Mouse (Mus musculus): ENCODE measurements at regions not wholly inside any gene's neighbourhood (a gene's known extent, or its start where the extent isn't known, plus 50 kb on each side); places are given as distances from the start of the nearest gene placed in this dataset.

DNA sequence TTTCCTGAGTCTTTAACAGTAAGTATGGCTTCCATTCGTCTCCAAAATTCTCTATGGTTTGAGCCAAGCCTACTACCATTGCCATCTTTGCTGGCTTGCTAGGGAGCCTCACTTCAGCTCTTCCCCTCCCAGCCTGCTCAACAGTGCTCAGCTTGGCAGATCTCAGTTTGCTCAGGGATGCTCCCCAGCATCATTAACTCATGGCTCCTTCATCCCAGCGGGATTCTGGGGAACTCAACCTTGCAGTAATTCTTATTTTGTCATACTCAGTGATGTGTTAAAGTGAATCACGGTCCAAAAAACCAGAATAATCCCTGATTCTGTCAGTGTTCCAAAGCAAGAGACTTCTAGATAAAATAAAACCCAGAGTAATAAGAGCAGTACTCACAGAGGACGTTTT lies 346.6 kb upstream of the 5930422O12Rik start:
- intact Hi-C loops (cut with DNase I): no loop called here
- no peak for DNase-seq (ENCODE audit: low spot score in 2 of 2)

GRCm38 (mm10) chr8:33085461-33085860 lies 343.0 kb upstream of the 5930422O12Rik start:
- intact Hi-C loops (cut with DNase I): no loop called here
- DNase-seq (ENCODE audit: low spot score in 2 of 2): no peak

DNA sequence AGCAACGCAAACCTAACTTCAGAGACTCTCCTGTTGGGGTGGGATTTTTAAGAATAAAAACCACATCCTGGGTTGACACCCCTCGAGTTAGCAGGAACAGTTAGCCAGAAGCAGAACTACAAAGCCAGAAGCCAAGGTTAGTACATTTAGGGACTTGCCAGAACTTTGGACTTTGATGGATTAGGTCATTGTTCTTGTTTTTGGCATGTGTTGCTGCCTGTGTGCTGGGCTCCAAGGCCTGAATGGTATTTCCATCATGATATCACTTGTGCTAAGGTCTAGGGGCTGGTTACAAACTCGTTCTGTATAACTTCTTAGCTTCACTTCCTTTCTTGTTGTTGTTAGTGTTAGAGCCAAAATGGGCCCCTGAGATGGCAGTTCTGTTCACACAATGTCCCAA lies 338.8 kb upstream of the 5930422O12Rik start:
- DNase-seq (ENCODE audit: low spot score in 2 of 2): no peak
- intact Hi-C loops (cut with DNase I): no loop called here

GRCm38 (mm10) chr8:33108914-33109313 lies 319.6 kb upstream of the 5930422O12Rik start:
- DNase-seq (ENCODE audit: low spot score in 2 of 2): no peak
- intact Hi-C loops (cut with DNase I): no loop called here

GRCm38 (mm10) chr8:33115271-33116236 lies 313.0 kb upstream of the 5930422O12Rik start:
- intact Hi-C loops (cut with DNase I): no loop called here
- DNase-seq (ENCODE audit: low spot score in 2 of 2): no peak

DNA sequence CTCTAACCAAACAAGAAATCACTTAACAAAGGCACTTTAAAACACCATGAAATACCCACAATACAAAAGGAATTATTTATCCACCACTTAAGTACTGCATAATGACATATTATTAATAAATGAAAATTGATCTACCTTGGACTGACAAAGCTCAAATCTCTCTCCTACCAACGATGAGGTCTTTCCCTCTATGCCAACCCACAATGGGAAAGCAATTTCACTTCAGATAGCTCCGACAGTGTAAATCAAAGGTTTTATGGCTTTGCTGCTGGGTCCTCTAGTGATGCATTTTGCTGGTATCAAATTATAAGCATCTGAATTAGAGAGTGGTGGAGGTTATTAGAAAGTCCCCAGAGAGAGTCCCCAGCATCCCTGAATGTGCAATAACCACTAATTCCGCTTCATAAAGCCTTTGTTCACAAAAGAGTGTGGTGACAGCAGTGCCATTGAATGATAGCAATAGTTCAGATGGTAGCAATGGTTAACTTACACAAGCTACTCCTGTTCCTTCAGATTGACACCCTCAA lies 305.4 kb upstream of the 5930422O12Rik start:
- intact Hi-C loops (cut with DNase I): no loop called here
- no peak for DNase-seq (ENCODE audit: low spot score in 2 of 2)

DNA sequence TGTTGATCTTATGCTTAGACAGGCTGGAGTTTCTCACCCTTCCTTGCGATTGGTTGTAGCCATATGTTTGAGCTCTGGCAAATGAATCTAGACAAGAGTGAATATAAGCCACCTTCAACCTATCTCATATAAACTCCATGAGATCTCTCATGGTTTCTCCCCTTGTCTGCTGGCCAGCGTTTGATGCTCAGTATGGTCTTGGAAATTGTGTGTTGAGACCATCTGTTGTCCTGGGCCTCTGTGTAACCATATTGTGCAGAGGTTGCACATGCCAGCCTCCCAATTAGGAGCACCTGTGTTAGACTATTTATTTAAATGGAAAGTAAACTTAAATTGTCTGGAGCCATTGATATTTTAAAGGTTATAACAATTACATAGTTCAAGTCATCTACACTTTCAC lies 301.5 kb upstream of the 5930422O12Rik start:
- intact Hi-C loops (cut with DNase I): no loop called here
- DNase-seq (ENCODE audit: low spot score in 2 of 2): no peak

DNA sequence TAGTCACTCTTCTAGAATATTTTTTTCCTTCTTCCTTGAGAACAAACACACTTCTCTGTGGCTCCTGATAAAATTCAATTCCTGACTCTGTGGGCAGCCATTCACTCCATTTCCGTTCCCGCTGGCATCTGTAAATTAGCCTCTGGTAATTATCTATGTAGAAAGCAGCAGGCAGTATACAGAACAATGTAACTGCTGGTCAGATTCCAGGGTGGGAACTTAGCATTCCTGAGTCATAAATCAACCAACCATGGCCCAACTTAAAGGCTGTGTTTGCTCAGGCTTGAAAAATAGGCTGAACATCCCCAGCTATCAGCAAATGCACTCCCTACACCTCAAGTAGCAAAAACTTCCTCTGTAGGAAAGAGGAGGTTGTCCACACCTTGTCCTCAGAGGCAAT lies 289.6 kb upstream of the 5930422O12Rik start:
- intact Hi-C loops (cut with DNase I): no loop called here

GRCm38 (mm10) chr8:33139850-33140249 lies 288.7 kb upstream of the 5930422O12Rik start:
- intact Hi-C loops (cut with DNase I): no loop called here
- no peak for DNase-seq (ENCODE audit: low spot score in 2 of 2)

More for the DNA sequence above, 289.6 kb upstream of the 5930422O12Rik start:
- no peak for DNase-seq (ENCODE audit: low spot score in 2 of 2)

- intact Hi-C loops (cut with DNase I): no loop called here
- DNase-seq (ENCODE audit: low spot score in 2 of 2): no peak
These were observed 250.9 kb upstream of the 5930422O12Rik start for GRCm38 (mm10) chr8:33177642-33178041.

GRCm38 (mm10) chr8:33183029-33183428 lies 245.5 kb upstream of the 5930422O12Rik start:
- no peak for DNase-seq (ENCODE audit: low spot score in 2 of 2)
- intact Hi-C loops (cut with DNase I): loop anchor here (5.0 kb wide), 3 partner anchors 166 to 1176 kb away; no protein-coding TSS in a partner anchor
